Mouse (Mus musculus) cerebellum, adult (tissue): Measurements from ENCODE around the gene 1700016H13Rik.

Experiments
- ATAC-seq: cut with Nextera tagmentation; 2 replicates; pipeline ENCODE4 v1.9.2; 2017; ENCODE audit warnings: mild to moderate bottlenecking, moderate library complexity, mixed read lengths; ENCODE audit not compliant: insufficient number of reproducible peaks, low FRiP score, low TSS enrichment

1700016H13Rik gene

GRCm38 (mm10) chr5:103655346-103656118 is at the start of gene 1700016H13Rik:
Gene 1700016H13Rik, minus strand, starts transcription at chr5:103656010.
- peak; percentile 20; the same call in 1 of the 2 replicates for ATAC-seq

- no peak for ATAC-seq
Observed at GRCm38 (mm10) chr5:103705331-103705730, 49.5 kb upstream of the 1700016H13Rik start.

- ATAC-seq, result no peak
Observed at GRCm38 (mm10) chr5:103702527-103702926, 46.7 kb upstream of the 1700016H13Rik start.

- ATAC-seq, result no peak
Observed at GRCm38 (mm10) chr5:103701466-103701865, 45.7 kb upstream of the 1700016H13Rik start.

- ATAC-seq, result no peak
Observed at GRCm38 (mm10) chr5:103700661-103701060, 44.9 kb upstream of the 1700016H13Rik start.

GRCm38 (mm10) chr5:103699537-103699936 is 43.7 kb upstream of the 1700016H13Rik start:
- no peak for ATAC-seq

- ATAC-seq, result no peak
Observed at GRCm38 (mm10) chr5:103698577-103698976, 42.8 kb upstream of the 1700016H13Rik start.

GRCm38 (mm10) chr5:103697875-103698491 is 42.2 kb upstream of the 1700016H13Rik start:
- no peak for ATAC-seq

GRCm38 (mm10) chr5:103694094-103694493 is 38.3 kb upstream of the 1700016H13Rik start:
- ATAC-seq, result no peak

- ATAC-seq, result no peak
Observed at GRCm38 (mm10) chr5:103693041-103693641, 37.3 kb upstream of the 1700016H13Rik start.

GRCm38 (mm10) chr5:103692531-103693040 is 36.8 kb upstream of the 1700016H13Rik start:
- no peak for ATAC-seq

- ATAC-seq, result peak; percentile 61
Observed at GRCm38 (mm10) chr5:103691624-103692530, 36.1 kb upstream of the 1700016H13Rik start, which contains the start of gene Aff1. Gene Aff1, plus strand, starts transcription at chr5:103692374.

- ATAC-seq, result no peak
Observed at GRCm38 (mm10) chr5:103691171-103691570, 35.4 kb upstream of the 1700016H13Rik start.

- ATAC-seq, result no peak
Observed at GRCm38 (mm10) chr5:103690190-103690589, 34.4 kb upstream of the 1700016H13Rik start.

GRCm38 (mm10) chr5:103689645-103690044 is 33.8 kb upstream of the 1700016H13Rik start:
- no peak for ATAC-seq

- no peak for ATAC-seq
Observed at GRCm38 (mm10) chr5:103681824-103682223, 26.0 kb upstream of the 1700016H13Rik start.

GRCm38 (mm10) chr5:103680381-103680780 is 24.6 kb upstream of the 1700016H13Rik start:
- ATAC-seq, result peak; percentile 56; the same call in 1 of the 2 replicates

- no peak for ATAC-seq
Observed at GRCm38 (mm10) chr5:103678974-103679373, 23.2 kb upstream of the 1700016H13Rik start.

GRCm38 (mm10) chr5:103677894-103678293 is 22.1 kb upstream of the 1700016H13Rik start:
- no peak for ATAC-seq
